Mouse (Mus musculus) lung, postnatal 0 days (tissue): ENCODE measurements at regions not wholly inside any gene's neighbourhood (a gene's known extent, or its start where the extent isn't known, plus 50 kb on each side); places are given as distances from the start of the nearest gene placed in this dataset.
"Not testable (repeated sequence)": the region's sequence is repeated elsewhere in the genome, so short reads cannot be mapped to it uniquely, and the experiment has no call there.

ENCODE experiments used
- CTCF ChIP-seq: IDR thresholded peaks from 2 replicates; pipeline ENCODE4 v1.5.1; 2016; ENCODE audit warnings: antibody characterized with exemption, mild to moderate bottlenecking
- EP300 ChIP-seq: IDR thresholded peaks from 2 replicates; pipeline ENCODE4 v1.6.1; 2016; ENCODE audit warnings: antibody characterized with exemption, mild to moderate bottlenecking, control low read depth

DNA sequence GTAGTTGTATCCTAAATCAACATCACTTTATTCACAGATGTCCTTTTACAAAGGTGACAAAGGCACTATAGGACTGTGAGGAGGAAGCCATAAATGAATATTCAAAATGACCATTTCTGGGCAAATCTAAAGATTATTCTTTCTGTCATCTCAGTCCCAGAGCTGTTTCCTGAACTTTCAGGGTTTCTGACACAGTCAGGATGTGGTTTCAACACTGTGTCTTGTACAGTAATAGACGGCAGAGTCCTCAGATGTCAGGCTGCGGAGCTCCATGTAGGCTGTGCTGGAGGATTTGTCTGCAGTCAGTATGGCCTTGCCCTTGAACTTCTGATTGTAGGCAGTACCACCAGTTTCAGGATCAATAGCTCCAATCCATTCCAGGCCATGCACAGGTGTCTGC, 1113.4 kb downstream of the Adam6a start:
- not testable (repeated sequence) for TF ChIP-seq CTCF, EP300
